Mouse (Mus musculus): ENCODE results near the gene Col4a3.

GRCm38 (mm10) chr1:82596864-82597596 lies 10.3 kb downstream of the Col4a3 start:
- no peak for TF ChIP-seq POLR2A (IDR thresholded peaks at IDR 0.05; ENCODE audit: control insufficient read depth, extremely low read depth, insufficient read depth, low read length, poor library complexity)
- TF ChIP-seq CTCF (IDR thresholded peaks at IDR 0.05; ENCODE audit: borderline replicate concordance, control insufficient read depth, extremely low read depth, insufficient read depth, low read length, poor library complexity), result no peak

All from thymus, adult 2 months (tissue).